Mouse (Mus musculus) layer of hippocampus, postnatal 10 days (tissue): Measurements from ENCODE around the gene Slc8a3. TPM values are rescaled to one million over a fixed set of nuclear protein-coding genes. Genes with fewer than 3 reads are reported as not detected.
A peak's percentile ranks its signal among the peaks of the same experiment; 100 is the strongest.

Experiments used
- DNase-seq, 2 experiments: peaks; one replicate each; pipeline ENCODE4 v3.0.0; 2021; ENCODE audit warnings: low spot score in 2 of 2
- total RNA-seq, 2 experiments: library from RNA; stranded (reverse); gene quantifications; 2 replicates each; pipeline ENCODE4 v1.2.3; 2021

Gene Slc8a3
- total RNA-seq, 2 experiments from 2014 or later = 20.7 to 28.5 TPM

DNA sequence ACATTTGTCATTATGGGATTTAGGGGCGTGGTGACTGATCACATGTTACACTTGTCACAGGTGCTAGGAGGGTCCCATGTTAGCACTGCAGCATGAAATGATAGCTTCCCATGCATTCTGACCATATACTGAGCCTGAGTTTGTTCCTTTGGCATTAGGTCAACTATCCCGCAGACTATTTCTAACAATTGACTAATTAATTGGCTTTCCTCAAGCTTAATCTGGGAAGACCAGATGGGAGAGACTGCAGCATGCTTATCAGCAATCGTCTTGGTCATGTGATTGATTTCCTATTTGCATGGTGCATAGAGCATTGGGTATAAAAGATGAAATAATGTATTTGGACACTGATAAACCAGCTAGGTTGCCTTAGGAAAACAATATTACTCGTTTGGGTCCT, 91.9 kb downstream of the Slc8a3 start:
- no peak for DNase-seq

DNA sequence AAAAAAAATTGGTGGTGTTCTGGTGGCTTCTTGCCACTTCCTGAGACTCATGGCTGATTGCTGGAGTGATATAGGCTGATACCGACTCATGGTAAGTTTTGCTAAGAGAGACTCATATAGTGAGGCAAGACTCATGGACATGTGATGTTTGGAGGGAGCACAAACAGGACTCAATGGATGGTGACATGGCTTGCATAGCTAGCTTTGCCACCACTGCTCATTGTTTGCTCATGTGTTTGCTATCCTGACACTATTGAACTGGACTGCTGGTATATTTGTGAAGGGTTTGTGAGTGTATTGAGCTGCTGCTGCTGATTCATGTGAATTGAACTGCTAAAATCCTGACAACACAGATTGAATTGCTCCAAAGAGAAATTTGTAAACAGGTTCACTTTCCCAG, 95.8 kb downstream of the Slc8a3 start:
- no peak for DNase-seq

DNA sequence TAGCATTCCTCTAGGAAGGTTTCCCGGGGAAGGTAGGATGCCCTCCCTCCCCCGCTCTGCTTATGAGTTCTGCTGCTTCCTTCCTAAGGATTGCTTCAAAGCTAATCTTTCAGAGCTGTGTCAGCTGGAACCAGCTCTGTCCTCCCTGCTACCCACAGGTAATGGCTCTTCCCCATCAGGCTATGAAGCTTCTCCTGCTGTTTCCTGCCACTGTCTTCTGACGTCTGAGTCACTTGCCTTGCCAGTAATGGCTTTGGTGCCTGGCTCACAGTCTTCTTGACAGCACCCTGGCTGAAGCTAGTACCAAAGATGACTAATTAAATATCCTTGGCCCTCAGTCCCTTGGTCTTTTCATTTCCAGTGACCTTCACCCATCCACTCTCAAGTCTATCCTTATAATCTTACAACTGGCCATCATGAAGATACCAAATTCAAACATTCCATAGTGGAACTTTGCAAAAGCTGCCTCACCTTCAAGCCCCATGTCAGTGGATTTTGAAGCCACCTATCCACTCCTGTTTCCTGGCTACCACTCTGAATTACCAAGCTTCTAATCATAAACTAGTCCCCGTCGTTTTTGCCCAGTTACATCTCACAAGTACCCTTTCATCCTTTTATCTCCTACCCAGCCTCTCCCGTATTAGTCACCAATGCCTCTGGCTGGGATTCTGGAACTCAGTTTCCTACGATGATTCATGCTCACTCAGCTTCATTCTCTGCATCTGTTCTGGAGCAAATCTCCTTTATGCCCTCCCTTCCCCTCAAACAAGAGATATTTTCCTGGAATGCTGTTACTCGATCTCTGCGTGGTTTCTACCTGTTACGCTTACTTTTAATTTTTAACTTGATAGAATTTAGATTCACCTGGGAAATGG, 97.3 kb downstream of the Slc8a3 start:
- DNase-seq = no peak

DNA sequence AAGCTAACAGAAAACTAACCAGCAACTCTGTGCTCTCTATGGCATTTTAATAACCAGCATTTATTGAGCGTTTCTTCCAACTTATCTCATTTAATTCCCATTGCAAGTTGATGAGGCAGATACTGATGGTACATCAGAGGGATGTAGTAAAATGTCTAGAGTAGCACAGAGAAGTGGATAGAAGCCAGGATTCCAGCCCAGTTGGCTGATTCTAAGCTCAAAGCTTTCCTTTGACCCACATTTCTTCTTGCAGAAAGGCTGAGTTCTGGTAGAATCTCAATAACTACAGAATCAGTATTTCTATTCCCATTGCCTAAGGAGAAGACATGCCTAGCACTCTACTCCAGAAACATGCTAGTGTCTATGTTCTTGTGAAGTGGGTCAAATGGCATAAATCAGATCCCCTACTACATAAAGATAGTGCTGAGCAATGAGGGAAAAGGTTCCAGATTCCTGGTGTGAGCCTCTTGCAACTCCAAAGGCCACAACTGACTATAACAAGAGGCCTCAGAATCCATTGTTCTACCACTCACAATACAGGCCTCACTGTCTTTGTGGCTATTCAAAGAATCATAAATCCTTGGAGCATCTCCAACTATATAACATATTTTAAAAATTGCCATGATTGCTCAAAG, 99.1 kb downstream of the Slc8a3 start:
- no peak for DNase-seq

DNA sequence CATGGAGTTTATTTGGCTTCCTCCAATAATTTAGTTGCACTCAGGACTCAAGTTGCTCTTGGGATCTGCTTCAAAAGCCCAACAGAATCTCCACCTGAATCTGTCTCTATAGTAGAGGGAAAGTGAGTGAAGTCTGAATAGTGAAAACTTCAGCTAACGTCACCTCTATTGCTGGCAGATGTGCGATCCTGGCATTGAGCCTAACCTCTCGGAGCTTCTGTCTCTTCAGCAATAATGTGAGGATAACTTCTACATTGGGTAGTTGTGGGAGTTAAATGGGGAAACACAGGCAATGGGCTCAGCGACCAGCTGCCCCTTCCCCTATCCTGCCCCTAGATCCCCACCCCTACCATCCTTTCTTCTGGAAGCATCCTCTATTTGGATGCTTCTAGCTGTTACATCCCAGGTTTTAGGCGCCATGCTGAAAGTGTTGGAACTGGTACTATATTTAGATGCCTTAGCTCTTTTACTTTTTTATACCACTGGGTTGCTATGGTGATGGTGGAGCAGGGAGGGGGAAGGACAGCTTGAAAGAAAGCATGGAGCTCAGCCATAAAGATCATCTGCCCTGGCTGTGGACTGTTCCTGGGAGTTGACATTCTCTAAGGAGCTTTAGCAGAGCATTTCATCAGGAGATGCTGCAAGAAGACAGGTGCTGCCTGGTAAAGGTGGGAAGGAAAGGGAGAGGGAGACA, 105.1 kb downstream of the Slc8a3 start:
- peak; percentile 43 to 53 for DNase-seq

DNA sequence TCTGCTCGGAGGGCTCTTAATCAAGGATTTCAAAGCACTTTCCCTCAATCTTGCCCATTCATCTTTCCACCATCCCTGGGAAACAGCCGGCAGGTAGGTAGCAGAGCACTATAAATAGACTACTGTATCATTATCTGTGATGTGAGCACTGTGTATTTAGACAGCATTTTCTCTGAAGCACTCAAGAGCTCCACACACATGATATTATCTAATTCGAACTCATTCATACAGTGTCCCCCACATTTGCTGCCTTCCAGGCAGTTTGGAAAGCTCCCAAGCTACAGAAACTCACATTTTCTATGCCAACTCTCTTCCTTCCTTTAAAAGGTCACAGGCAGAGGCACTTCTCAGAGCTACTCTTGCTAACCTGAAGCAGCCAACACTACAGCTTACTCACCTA, 106.4 kb downstream of the Slc8a3 start:
- DNase-seq = no peak

DNA sequence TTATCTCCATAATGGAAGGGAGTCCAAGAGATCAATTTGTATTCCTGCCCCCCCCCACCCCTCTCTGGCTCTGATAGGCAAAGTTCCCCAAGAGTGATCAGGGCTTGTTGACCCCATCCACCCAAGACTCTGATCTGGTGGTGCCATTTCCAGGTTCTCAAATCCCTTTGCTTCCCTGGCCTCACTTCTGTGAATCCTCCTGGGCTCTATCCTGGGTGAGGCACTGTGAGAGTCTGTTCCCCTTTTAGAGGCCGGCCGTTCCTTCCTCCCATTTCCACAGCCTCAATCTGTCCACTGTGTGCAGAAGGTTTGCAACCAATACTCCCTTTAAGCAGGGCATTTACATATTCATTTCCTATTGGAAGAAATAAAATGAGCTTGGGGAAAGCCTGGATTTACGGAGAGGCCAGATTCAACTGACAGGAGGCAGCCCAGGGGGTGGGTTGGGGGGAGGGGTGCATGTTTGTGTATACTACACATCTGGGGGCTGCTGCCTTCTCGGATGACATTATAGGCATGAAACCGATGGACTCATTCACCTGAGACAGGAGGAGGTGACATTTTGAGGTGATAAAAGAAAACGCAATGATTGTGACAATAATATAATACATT, 106.9 kb downstream of the Slc8a3 start:
- no peak for DNase-seq

DNA sequence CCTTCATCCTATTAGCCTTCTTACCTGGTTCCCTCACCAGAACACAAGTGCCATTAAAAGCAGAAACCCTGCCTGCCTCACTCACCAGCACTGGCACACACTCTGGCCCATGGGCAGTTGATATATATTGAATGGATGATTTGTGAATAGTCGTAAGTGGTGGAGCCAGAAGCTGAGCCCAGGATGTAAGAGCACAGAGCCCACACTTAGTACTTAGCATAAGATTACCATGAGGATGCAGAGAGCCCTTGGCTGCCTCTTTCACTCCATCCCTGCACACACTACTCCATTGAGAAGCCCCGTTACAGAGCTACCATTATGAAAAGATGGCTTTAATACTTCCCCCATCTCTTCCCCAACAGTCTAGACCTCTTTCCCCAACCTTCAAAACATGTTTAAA, 108.1 kb downstream of the Slc8a3 start:
- no peak for DNase-seq

DNA sequence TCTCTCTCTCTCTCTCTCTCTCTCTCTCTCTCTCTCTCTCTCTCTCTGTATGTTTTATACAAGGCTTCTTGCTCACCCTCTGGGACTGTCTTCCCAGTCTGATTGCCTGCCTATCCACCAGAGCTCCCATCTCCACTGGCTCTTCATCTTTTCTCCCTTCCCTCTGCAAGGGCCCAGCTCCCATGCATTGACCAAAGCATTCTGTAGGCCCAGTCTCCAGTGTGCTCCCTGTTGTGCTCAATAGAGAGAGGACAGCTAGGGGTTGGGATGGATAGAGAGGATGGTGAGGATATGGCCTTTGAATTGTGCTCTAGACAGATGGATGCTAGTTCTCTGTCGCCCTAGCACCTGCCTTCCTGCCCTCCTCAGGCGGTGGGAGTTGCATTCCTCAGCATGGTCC, 109.7 kb downstream of the Slc8a3 start:
- DNase-seq = no peak

DNA sequence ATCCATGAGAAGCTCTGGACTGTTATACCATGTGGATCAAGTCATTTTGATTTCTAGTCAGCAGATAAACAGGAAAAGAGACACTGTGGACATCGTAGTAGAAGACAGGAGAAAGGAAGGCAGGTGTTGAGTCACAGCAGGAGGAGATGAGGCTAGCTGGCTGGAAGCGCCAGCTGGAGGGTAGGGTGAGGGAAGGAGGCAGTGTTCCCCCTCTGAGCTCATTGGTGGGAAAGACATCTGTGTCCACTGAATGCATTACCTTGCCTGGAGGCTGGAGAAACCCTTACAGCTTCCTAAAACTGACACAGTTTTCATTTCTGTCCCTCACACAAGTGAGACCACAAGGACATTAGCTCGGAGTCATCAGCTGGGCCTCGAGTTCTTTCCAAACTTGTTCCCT, 113.6 kb downstream of the Slc8a3 start:
- no peak for DNase-seq

DNA sequence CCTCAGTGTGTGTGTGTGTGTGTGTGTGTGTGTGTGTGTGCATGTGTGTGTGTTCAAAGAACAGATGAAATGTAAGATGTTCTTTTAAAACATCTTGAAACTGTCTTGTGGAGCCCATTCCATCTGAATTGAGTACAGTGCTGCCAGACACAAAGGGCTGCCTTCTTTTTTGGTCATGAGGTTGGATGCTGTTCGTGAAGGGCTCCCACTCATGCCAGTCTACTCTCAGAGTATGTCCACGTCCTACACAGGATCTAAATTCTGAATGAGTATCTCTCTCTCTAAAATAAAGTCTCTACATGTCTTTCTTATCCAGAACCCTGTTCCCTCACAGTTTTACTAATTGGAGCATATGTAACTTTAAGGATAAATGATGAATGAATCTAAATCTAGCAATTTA, 124.4 kb downstream of the Slc8a3 start:
- DNase-seq = no peak

DNA sequence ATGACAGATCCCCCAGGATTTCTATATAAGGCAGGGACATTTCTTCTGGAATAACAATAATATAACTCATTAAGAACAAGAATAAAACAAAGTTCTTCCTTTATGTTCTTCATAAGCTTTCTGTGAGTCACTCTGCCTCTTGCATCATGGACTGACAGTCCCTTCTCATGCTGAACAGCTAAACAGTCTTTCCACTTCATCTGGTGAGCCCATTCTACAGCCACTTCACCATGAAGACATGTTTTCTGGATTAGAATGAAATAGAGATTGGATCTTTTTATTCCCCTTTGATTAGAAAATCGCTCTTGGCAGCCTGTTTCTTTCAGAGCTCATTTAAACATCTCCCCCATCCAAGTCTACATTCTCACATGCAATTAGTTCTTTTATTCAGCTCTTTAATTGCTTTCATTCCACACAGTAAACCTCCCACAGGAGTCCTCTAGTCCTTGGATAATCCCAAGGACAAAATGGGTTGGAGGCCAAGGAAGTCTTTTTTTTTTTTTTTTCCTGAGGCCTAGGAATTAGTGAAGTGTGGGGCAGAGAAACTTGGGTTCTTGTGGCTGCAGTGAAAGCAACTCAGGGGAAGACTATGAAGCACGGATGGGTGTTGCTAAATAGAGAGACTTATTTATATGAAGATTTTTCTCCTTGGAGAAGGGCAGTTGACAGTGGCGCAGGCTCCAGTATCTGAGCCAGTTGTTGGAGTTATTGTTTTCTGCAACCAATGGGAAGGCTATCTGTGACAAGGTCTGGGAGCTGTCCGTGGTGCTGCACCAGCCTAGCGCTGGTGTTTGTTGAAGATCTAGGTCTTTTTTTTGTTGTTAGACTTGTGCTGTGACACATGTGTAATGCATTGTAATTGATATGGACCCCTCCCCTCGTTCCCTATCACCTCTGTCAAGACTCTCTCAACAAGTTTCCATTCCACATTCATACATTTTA, 127.1 kb downstream of the Slc8a3 start:
- DNase-seq = no peak

DNA sequence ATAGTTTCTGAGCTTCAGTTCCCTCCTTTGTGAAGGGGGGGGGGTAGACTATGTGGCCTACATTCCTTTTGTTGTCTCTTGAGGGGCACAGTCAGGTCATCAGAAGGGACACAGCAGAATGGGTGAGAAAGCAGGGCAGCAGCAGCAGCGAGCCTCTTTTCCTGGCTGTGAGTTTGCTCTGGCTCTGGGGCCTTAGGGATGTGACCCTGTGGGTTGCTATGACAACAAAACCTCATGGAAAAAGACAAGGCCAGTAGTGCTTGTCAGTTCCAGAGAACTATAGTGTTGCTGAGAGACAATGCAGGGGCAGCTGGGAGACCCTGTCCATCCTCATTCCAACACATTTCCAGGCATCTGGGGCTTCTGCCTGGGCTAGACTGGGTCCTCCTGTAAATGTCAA, 129.8 kb downstream of the Slc8a3 start:
- no peak for DNase-seq

DNA sequence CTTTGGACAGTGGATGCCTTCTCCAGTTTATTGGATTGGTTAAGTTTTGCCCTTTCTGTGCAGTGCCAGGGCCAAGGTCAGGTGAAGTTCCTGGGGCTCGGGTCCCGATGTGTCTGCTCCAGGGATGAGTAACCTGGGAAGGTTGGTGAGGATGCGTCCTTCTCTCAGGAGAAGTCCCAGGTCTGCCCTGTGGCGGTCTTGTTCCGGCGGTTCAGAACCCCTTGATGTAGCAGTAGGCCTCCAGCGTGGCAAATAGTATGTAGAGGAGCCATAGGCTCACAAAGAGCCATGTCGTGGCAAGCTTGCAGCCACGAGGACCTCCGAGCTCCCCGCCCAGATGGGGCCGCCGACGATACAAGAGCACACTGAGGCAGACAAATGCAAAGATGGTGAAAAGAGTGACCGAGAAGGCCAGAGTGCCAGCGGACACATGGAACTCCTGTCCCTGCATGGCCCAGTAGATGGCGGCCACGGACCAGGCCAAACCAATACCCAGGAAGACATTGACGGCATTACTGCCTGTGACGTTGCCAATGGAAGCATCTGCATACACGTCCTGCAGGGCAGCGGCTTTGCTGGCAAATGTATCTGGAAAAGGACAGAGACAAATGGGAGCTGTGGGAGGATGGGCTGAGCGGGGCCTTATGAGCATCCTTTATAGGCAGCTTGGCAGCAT, 133.6 kb downstream of the Slc8a3 start:
- DNase-seq = peak; percentile 74 to 84

DNA sequence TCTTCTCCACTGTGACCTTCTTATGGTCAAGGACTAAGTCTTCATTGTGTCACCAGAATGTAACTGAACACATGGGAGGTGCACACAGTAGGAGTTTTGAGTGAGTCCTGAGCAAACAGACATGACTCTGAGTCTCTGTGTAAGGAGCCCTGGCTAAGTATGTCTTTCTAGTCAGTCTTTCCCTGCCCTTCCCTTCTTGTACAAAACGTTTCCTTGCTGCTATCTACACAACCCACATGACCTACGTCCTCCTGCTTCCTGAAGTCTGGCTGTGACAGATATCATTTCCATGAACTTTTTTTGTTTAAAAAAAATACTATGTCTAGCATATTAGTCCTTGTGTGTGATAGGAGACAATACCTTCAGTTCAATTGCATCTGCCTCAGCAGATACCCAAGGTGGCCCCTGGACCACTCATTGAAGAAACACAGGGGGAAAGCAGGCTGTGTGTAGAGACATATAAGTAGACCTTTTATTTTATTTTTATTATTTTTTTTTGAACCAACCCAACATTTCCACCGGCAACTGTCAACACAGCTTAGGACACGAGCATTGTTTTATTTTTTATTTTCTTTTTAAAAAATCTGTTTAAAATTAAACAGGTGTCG, 135.4 kb downstream of the Slc8a3 start:
- DNase-seq = no peak

DNA sequence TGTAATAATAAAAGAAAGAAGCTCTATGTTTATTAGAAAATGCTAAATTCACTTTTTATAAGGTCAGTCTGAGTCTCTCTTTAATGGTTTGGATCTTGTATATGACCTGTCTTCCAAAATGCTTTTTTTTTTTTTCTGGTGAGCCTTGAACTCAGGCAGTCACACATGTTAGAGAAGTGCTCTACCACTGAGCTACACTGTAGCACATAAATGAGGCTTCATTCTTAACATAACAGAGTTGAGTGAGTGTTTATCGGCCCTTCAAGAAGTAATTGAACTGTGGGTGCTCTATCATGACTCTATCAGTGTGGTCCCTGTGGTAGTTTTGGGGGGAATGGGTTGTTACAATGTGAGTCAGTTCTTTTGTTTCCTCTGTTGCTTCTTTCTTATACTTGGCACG, 139.0 kb downstream of the Slc8a3 start:
- DNase-seq = no peak

DNA sequence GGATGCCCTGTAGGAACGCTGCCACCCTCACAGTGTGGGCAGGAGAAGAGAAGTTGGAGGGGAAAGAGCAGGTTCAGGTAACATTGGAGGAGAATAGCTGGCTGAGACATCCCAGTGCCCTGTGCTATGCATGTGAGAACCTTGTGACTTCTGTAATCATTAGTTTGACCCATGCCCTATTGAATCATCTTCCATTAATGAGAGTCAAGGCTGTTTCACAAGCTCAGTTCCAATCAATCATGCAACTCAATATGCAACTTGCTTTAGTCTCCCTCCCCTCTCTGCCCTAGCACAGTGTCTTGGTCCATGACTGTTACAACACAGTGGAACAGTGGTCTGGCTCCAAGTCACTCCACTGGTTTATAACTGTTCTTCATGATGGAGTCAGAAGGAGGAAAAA, 143.3 kb downstream of the Slc8a3 start:
- DNase-seq = no peak

DNA sequence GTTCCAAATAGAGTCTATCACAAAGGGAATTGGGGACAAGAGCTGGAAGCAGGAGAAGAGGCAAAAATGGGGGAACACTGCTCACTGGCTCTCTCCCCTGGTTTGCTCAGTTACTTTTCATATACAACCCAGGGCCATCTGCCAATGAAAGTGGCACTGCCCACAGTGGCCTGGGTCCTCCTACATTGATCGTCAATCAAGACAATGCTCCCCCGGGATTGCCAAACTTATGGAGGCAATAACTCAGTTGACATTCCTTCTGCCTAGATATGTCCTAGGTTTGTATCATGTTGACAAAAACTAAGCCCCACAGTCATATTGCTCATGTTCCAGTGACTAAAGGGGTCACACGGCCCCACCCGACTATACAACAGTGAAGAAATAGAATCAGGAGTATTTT, 144.0 kb downstream of the Slc8a3 start:
- no peak for DNase-seq

DNA sequence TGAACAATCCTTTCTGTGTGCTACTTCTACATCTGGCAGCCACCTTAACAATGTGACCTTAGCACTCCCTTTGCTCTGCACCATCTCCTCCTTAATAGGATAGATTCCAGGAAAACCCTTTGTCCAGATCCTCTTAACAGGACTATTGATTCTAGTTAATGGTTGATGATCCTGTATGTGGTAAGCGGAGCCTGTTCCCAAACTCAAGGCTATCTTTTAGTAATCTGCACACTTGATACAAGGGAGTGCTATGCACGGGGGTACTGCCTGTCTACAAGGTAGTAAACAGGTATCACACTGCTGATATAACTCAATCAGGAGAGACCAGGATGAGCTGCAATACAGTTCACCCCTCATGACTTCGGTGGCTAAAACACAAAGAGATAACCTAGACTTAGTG, 144.6 kb downstream of the Slc8a3 start:
- DNase-seq = no peak

DNA sequence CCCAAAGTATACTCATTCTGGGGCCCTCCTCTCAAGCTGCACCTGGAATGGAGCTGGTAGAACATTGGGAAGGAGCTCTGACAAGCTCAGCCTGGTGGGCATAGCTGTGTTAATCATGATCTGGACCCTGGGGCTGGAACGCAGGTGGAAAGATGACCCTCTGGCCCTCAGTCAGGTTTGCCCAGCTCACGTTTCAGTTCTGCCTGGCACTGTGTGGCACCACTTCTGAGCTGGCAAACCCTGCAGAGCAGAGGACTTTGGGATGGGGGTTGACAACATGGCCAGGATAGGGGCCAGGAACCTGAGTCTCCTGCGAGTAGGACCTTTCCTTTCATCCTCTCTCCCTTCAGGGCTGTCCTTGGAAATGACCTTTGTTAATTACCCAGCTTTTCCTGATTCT, 146.3 kb downstream of the Slc8a3 start:
- DNase-seq = no peak
